Mouse (Mus musculus): ENCODE measurements at regions not wholly inside any gene's neighbourhood (a gene's known extent, or its start where the extent isn't known, plus 50 kb on each side); places are given as distances from the start of the nearest gene placed in this dataset.

DNA sequence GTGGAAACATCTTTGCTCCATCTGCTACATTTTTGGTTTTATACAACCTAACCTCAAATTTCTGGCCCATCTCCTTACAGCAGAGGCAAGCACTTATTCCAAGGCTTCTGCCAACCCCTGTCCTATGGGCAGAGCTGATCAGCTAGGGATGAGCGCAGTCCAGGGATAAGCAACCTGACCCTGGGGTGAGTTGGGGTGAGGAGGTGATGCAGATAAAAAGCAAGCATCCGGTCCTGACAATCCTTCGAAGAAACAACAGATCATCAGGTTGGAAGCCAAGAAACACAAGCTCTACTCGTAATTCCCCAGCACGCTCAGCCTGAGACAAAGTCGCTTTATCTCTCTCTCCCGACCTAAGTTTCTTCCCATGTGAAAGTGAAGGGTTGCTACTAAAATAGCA, 194.9 kb upstream of the Lyplal1 start:
- 76% methylated on average over 7 of the region's 7 CpGs for WGBS
- Histone ChIP-seq H3K27me3 (replicated peaks; ENCODE audit: control insufficient read depth, insufficient read depth, low read length) (no peaks in the 10 kb centered on the region), H3K36me3 (ENCODE audit: control insufficient read depth, insufficient read depth, low read length) (no peaks in the 10 kb centered on the region), H3K4me3 (ENCODE audit: insufficient read depth, low read depth, low read length) (no peak overlapping the region), H3K4me1 (ENCODE audit: control insufficient read depth, insufficient read depth, low read length) (no peaks in the 10 kb centered on the region), H3K27ac (ENCODE audit: insufficient read depth, low read depth, low read length) (no peak overlapping the region)
- no peak for DNase-seq
- TF ChIP-seq POLR2A (IDR thresholded peaks at IDR 0.05; ENCODE audit: low read depth, low read length), result no peak
- no peak for TF ChIP-seq CTCF (conservative IDR thresholded peaks at IDR 0.05; ENCODE audit: insufficient read depth, insufficient read length, low read depth, low read length)

DNA sequence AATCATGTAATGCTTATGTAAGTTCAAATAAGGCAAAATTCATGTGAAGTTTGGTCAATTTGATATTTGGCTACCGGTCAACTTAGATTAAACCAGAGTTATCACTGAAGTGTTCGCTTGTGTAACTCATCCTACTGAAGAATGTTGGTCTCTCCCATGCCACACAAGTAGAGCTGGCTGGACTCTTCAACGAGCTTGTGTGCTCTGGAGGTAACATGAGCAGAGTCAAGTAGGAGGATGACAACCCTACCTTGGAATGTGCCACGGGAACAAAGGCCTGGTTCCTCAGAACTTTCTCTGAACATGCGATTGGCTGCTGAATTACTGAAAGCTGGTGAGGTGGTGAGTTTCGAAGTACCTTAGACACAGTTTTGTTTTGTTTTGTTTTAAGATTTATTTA, 190.5 kb upstream of the Lyplal1 start:
- Histone ChIP-seq H3K4me1 (ENCODE audit: control insufficient read depth, insufficient read depth, low read length) (no peaks in the 10 kb centered on the region), H3K27me3 (replicated peaks; ENCODE audit: control insufficient read depth, insufficient read depth, low read length) (no peaks in the 10 kb centered on the region), H3K4me3 (ENCODE audit: insufficient read depth, low read depth, low read length) (no peak overlapping the region), H3K36me3 (ENCODE audit: control insufficient read depth, insufficient read depth, low read length) (no peaks in the 10 kb centered on the region), H3K27ac (ENCODE audit: insufficient read depth, low read depth, low read length) (no peak overlapping the region)
- no peak for TF ChIP-seq CTCF (conservative IDR thresholded peaks at IDR 0.05; ENCODE audit: insufficient read depth, insufficient read length, low read depth, low read length)
- TF ChIP-seq POLR2A (IDR thresholded peaks at IDR 0.05; ENCODE audit: low read depth, low read length), result no peak
- no peak for DNase-seq
- 76% methylated on average over 6 of the region's 6 CpGs for WGBS

DNA sequence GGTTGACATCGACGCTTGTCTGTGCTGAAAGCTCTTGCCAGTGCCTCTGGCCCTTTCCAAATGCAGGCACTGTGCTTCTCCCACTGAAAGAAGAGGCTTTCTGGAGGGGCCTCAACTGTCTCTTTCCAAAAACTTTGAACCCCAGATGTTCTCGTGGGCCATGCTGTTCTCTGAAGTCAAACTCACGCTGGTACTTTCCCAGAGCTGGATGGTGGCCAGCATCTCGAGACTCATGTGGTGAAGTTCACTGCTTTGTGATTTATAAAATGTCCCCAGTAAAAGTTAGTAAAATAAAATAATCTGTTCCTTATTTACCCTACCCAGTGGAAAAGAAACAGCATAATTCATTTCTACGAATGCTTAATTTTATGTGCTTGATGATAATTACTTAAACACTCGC, 180.4 kb upstream of the Lyplal1 start:
- no peak overlapping the region for H3K4me3 ChIP-seq (ENCODE audit: insufficient read depth, low read depth, low read length)
- peaks cover 2% of the 10 kb centered on the region; the same call in 1 of the 2 replicates for H3K4me1 ChIP-seq (ENCODE audit: control insufficient read depth, insufficient read depth, low read length)
- no peaks in the 10 kb centered on the region for H3K36me3 ChIP-seq (ENCODE audit: control insufficient read depth, insufficient read depth, low read length)
- H3K27ac ChIP-seq (ENCODE audit: insufficient read depth, low read depth, low read length), result no peak overlapping the region
- 73% methylated on average over 7 of the region's 7 CpGs for WGBS
- no peak for TF ChIP-seq CTCF (conservative IDR thresholded peaks at IDR 0.05; ENCODE audit: insufficient read depth, insufficient read length, low read depth, low read length)
- no peak for TF ChIP-seq POLR2A (IDR thresholded peaks at IDR 0.05; ENCODE audit: low read depth, low read length)
- no peaks in the 10 kb centered on the region for H3K27me3 ChIP-seq (replicated peaks; ENCODE audit: control insufficient read depth, insufficient read depth, low read length)
- DNase-seq, result peak; percentile 15

DNA sequence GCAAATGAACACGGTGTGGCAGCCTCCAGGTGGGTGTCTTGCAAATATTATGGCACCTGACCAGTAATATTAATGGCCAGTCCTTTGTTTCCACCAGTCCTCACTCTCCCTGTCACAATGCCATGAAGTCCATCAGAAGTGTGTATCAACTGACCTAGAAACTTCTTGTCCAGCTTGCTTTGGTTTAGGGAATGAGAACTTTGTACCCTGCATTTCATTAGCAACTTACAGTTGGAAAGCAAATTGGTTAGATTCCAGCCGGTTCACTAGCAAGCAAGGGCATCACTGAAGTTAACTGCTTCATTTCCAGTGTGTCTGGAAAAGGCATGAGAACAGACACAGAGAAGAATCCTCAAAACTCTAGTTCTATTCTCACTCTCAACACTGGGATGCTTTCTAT, 178.1 kb upstream of the Lyplal1 start:
- Histone ChIP-seq H3K27ac (ENCODE audit: insufficient read depth, low read depth, low read length) (no peak overlapping the region), H3K27me3 (replicated peaks; ENCODE audit: control insufficient read depth, insufficient read depth, low read length) (no peaks in the 10 kb centered on the region), H3K4me3 (ENCODE audit: insufficient read depth, low read depth, low read length) (no peak overlapping the region), H3K36me3 (ENCODE audit: control insufficient read depth, insufficient read depth, low read length) (no peaks in the 10 kb centered on the region), H3K4me1 (ENCODE audit: control insufficient read depth, insufficient read depth, low read length) (peaks cover 2% of the 10 kb centered on the region; the same call in 1 of the 2 replicates)
- WGBS, result 42% methylated on average over 2 of the region's 2 CpGs
- TF ChIP-seq CTCF (conservative IDR thresholded peaks at IDR 0.05; ENCODE audit: insufficient read depth, insufficient read length, low read depth, low read length) (no peak), POLR2A (IDR thresholded peaks at IDR 0.05; ENCODE audit: low read depth, low read length) (no peak)
- peak; percentile 73 for DNase-seq

DNA sequence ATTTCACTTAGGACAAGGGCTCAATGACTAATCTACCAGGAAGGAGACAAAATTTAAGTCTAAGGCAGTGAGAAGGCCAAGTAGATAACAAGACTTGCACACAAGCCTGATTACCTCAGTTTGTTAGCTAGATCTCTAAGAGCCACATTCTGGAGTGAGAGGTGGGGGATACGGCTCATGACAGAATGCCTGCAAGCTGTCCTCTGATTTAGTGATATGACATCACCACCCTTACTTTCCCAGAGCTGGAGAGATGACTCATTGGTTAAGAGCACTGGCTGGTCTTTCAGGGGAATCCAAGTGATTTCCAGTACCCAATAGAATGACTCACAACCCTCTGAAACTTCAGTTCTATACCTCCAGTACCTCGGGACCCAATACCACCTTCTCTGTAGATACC, 177.5 kb upstream of the Lyplal1 start:
- Histone ChIP-seq H3K27ac (ENCODE audit: insufficient read depth, low read depth, low read length) (no peak overlapping the region), H3K27me3 (replicated peaks; ENCODE audit: control insufficient read depth, insufficient read depth, low read length) (no peaks in the 10 kb centered on the region), H3K36me3 (ENCODE audit: control insufficient read depth, insufficient read depth, low read length) (no peaks in the 10 kb centered on the region), H3K4me3 (ENCODE audit: insufficient read depth, low read depth, low read length) (no peak overlapping the region), H3K4me1 (ENCODE audit: control insufficient read depth, insufficient read depth, low read length) (peaks cover 2% of the 10 kb centered on the region; the same call in 1 of the 2 replicates)
- WGBS, result 86% methylated on average over 2 of the region's 2 CpGs
- TF ChIP-seq CTCF (conservative IDR thresholded peaks at IDR 0.05; ENCODE audit: insufficient read depth, insufficient read length, low read depth, low read length) (no peak), POLR2A (IDR thresholded peaks at IDR 0.05; ENCODE audit: low read depth, low read length) (no peak)
- no peak for DNase-seq

DNA sequence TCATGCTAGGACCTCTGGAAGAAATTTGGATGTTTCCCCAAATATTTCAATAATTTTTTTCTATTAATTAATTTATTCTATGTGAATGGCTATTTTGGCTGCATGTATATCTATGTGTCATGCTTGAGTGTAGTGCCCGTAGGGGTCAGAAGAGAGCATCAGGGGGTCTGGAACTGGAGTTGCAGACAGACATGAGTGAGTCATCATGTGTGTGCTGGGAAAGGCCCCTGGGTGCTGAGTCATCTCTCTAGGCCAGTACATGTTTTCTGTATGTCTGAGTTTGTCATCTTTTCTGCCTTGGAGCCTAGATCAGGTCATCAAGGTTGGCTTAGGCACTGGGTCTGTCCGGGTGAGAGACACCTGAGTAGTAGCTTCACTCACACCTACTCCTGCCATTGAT, 172.0 kb upstream of the Lyplal1 start:
- H3K27ac ChIP-seq (ENCODE audit: insufficient read depth, low read depth, low read length), result no peak overlapping the region
- TF ChIP-seq POLR2A (IDR thresholded peaks at IDR 0.05; ENCODE audit: low read depth, low read length), result no peak
- TF ChIP-seq CTCF (conservative IDR thresholded peaks at IDR 0.05; ENCODE audit: insufficient read depth, insufficient read length, low read depth, low read length), result no peak
- DNase-seq, result no peak
- no peak overlapping the region for H3K4me3 ChIP-seq (ENCODE audit: insufficient read depth, low read depth, low read length)
- H3K36me3 ChIP-seq (ENCODE audit: control insufficient read depth, insufficient read depth, low read length), result no peaks in the 10 kb centered on the region
- H3K4me1 ChIP-seq (ENCODE audit: control insufficient read depth, insufficient read depth, low read length), result no peaks in the 10 kb centered on the region
- no peaks in the 10 kb centered on the region for H3K27me3 ChIP-seq (replicated peaks; ENCODE audit: control insufficient read depth, insufficient read depth, low read length)
- WGBS, result 81% methylated on average over 2 of the region's 2 CpGs

DNA sequence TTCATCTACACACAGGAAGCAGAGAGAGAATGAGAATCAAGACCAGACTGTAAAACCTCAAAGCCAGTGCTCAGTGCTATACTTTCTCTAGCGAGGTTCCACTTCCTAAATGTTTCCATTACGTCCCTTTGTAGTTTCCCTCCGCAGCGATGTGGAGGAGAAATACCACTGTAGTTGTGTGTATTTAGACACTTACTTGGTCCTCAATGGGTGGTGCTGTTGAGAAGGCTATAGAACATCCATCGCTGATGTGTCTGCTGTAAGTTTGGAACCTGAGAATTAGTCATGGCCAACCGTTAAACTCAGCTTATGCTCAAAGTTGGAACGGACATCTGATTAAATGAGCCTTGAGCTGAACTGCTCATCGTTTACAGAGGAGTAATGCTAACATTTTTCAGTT, 170.7 kb upstream of the Lyplal1 start:
- WGBS, result 77% methylated on average over 8 of the region's 8 CpGs
- H3K36me3 ChIP-seq (ENCODE audit: control insufficient read depth, insufficient read depth, low read length), result no peaks in the 10 kb centered on the region
- H3K27me3 ChIP-seq (replicated peaks; ENCODE audit: control insufficient read depth, insufficient read depth, low read length), result no peaks in the 10 kb centered on the region
- H3K27ac ChIP-seq (ENCODE audit: insufficient read depth, low read depth, low read length), result no peak overlapping the region
- H3K4me3 ChIP-seq (ENCODE audit: insufficient read depth, low read depth, low read length), result no peak overlapping the region
- TF ChIP-seq POLR2A (IDR thresholded peaks at IDR 0.05; ENCODE audit: low read depth, low read length), result no peak
- no peak for TF ChIP-seq CTCF (conservative IDR thresholded peaks at IDR 0.05; ENCODE audit: insufficient read depth, insufficient read length, low read depth, low read length)
- H3K4me1 ChIP-seq (ENCODE audit: control insufficient read depth, insufficient read depth, low read length), result no peaks in the 10 kb centered on the region
- DNase-seq, result no peak

DNA sequence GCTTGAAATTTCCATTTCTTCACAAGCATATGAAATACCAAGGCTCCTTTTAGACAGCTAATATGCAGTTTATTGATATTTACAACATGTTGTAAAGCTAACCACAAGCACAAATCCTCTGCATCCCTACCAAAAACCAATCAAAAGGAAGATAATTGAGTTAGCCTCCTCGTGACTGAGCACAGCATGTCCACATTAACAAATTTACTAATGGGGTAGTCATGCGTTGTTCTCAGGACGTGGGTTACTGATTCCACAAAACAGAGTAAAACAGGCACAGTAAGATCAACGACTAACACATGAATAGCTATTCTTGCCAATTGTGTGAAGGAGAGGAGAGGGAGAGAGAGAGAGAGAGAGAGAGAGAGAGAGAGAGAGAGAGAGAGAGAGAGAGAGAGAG, 169.3 kb upstream of the Lyplal1 start:
- DNase-seq, result no peak
- H3K4me1 ChIP-seq (ENCODE audit: control insufficient read depth, insufficient read depth, low read length), result no peaks in the 10 kb centered on the region
- 22% methylated on average over 4 of the region's 4 CpGs for WGBS
- TF ChIP-seq POLR2A (IDR thresholded peaks at IDR 0.05; ENCODE audit: low read depth, low read length) (no peak), CTCF (conservative IDR thresholded peaks at IDR 0.05; ENCODE audit: insufficient read depth, insufficient read length, low read depth, low read length) (no peak)
- H3K4me3 ChIP-seq (ENCODE audit: insufficient read depth, low read depth, low read length), result no peak overlapping the region
- H3K36me3 ChIP-seq (ENCODE audit: control insufficient read depth, insufficient read depth, low read length), result no peaks in the 10 kb centered on the region
- no peak overlapping the region for H3K27ac ChIP-seq (ENCODE audit: insufficient read depth, low read depth, low read length)
- H3K27me3 ChIP-seq (replicated peaks; ENCODE audit: control insufficient read depth, insufficient read depth, low read length), result no peaks in the 10 kb centered on the region

Data from kidney, adult 2 months (tissue).